Mouse (Mus musculus): ENCODE results near the gene Limd2. TPM values are rescaled to one million over a fixed set of nuclear protein-coding genes. Genes with fewer than 3 reads are reported as not detected.
A peak's percentile ranks its signal among the peaks of the same experiment; 100 is the strongest.
"Not testable (repeated sequence)": the region's sequence is repeated elsewhere in the genome, so short reads cannot be mapped to it uniquely, and the experiment has no call there.

The Limd2 gene
- polyA plus RNA-seq, 1 experiment from 2014 or later, result 250 TPM

DNA sequence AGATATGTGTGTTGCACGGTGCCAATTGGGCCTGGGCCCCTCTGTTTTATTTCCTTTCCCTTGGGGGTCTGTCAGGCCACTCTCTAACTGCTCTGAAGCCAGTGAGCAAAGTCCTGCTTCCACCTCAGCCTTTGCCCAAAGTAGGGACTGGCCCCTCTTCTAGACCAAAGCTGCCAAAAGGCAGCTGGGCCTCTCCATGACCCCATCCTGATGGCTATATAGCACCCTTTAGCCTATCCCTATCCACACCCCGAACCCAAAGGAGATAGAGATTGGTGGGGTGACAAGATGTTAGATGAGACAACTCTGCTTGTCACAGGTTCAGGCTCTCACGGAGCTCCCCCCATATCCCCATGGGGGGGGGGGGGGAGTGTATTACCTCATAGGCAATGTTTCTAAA lies 4.9 kb downstream of the Limd2 start:
- Histone ChIP-seq H3K9me3 (replicated peaks) (no peaks in the 10 kb centered on the region), H3K27ac (replicated peaks) (peak overlapping the region; percentile 58; the same call in 1 of the 2 replicates)
- WGBS, result 41% methylated on average over 3 of the region's 3 CpGs

DNA sequence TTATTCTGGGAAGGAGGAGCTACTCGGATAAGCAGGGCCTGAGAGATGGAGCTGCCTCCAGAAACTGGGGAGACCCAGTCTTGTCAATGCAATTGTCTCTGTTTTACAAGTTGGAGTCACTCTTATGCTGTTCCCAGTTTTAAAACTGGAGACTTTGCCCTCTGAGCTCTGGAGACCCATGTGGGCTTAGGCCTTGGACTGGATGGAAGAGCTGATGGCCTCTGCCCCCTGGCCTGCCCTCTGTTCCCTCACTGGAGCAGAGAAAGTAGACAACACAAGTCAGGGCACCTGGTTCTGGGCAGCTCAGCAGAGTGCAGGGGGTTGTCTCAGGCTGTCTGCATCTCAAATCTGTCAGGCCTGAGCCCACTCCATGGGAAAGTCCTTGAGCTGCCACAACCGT lies 5.9 kb downstream of the Limd2 start:
- Histone ChIP-seq H3K4me3 (replicated peaks) (no peak overlapping the region), H3K4me1 (peaks cover 33% of the 10 kb centered on the region), H3K27me3 (no peaks in the 10 kb centered on the region), H3K9ac (no peak overlapping the region), H3K9me3 (replicated peaks) (no peaks in the 10 kb centered on the region), H3K4me2 (replicated peaks) (no peak overlapping the region), H3K36me3 (peaks cover 82% of the 10 kb centered on the region), H3K27ac (replicated peaks) (no peak overlapping the region; the same call in 1 of the 2 replicates)
- no peak for ATAC-seq (ENCODE audit: insufficient number of reproducible peaks, low FRiP score, low TSS enrichment, low read depth)
- WGBS, result 65% methylated on average over 2 of the region's 2 CpGs

More for the DNA sequence above, 4.9 kb downstream of the Limd2 start:
- H3K4me2 ChIP-seq (replicated peaks), result no peak overlapping the region
- H3K27me3 ChIP-seq, result no peaks in the 10 kb centered on the region
- H3K4me3 ChIP-seq (replicated peaks), result no peak overlapping the region
- peaks cover 72% of the 10 kb centered on the region for H3K36me3 ChIP-seq
- no peak for ATAC-seq (ENCODE audit: insufficient number of reproducible peaks, low FRiP score, low TSS enrichment, low read depth)
- peaks cover 35% of the 10 kb centered on the region for H3K4me1 ChIP-seq
- H3K9ac ChIP-seq, result no peak overlapping the region

DNA sequence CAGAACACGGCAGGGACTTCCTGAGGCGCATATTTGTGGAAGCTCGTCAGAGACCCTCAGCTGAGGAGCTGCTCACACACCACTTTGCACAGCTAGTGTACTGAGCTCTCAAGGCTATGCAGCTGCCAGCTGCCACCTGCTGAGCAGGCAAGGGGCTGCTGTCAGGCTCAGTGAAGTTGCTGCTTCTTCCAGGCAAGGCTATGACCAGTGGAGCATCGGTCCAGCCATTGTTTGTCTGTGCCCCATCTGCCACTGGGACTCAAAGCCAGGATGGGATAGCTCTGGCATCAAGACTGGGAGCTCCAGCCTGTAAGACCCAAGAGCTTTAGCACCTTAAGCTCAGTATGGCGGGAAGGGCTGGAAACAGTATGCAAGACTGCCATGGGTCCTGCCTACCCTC lies 6.6 kb downstream of the Limd2 start:
- no peak for ATAC-seq (ENCODE audit: insufficient number of reproducible peaks, low FRiP score, low TSS enrichment, low read depth)
- Histone ChIP-seq H3K9me3 (replicated peaks) (no peaks in the 10 kb centered on the region), H3K27ac (replicated peaks) (0 out of 2 replicates have a peak overlapping the region, but pooled peaks have one; percentile 4), H3K4me3 (replicated peaks) (no peak overlapping the region), H3K27me3 (no peaks in the 10 kb centered on the region), H3K9ac (no peak overlapping the region), H3K36me3 (peaks cover 88% of the 10 kb centered on the region), H3K4me1 (peaks cover 27% of the 10 kb centered on the region), H3K4me2 (replicated peaks) (no peak overlapping the region)
- WGBS, result 68% methylated on average over 5 of the region's 5 CpGs

DNA sequence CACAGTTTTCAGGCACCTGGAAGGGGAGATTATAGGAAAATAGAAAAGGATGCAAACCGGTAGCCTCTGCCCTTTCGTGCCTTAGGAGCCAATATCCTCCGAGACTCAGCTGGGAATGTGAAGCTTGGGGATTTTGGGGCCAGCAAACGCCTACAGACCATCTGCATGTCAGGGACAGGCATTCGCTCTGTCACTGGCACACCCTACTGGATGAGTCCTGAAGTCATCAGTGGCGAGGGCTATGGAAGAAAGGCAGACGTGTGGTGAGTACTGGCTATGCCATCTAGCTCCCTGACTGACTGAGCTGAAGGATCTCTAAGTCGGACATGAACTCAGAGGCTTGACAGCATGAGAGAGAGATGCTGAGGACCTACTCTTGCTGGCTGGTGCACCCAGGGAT lies 8.5 kb downstream of the Limd2 start:
- Histone ChIP-seq H3K36me3 (peaks cover 92% of the 10 kb centered on the region), H3K9ac (no peak overlapping the region), H3K4me1 (peaks cover 10% of the 10 kb centered on the region), H3K9me3 (replicated peaks) (no peaks in the 10 kb centered on the region), H3K27ac (replicated peaks) (no peak overlapping the region), H3K27me3 (no peaks in the 10 kb centered on the region), H3K4me3 (replicated peaks) (no peak overlapping the region), H3K4me2 (replicated peaks) (no peak overlapping the region)
- ATAC-seq (ENCODE audit: insufficient number of reproducible peaks, low FRiP score, low TSS enrichment, low read depth), result no peak
- WGBS, result 76% methylated on average over 8 of the region's 8 CpGs

DNA sequence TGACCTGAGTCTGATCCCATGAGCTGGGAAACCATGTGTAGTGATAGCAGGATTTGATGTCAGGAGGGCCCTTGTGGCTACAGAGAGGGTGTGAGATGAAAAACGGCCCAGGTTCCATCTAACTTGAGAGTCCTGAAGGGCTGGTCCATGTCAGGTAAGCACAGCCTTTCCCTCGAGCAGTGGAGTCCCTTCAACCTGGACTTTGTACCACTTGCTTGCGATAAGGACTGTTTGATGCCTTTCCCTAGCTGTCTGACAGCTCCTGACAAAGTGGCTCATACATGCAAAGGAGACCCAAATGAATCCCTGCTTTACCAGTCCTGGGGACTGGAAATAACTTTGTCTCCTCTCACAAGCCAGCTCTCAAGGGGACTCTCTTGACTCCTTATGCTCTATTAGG lies 9.4 kb downstream of the Limd2 start:
- no peak for ATAC-seq (ENCODE audit: insufficient number of reproducible peaks, low FRiP score, low TSS enrichment, low read depth)
- Histone ChIP-seq H3K4me3 (replicated peaks) (no peak overlapping the region), H3K4me1 (peaks cover 1% of the 10 kb centered on the region), H3K27ac (replicated peaks) (no peak overlapping the region), H3K4me2 (replicated peaks) (no peak overlapping the region), H3K9me3 (replicated peaks) (no peaks in the 10 kb centered on the region), H3K9ac (no peak overlapping the region), H3K36me3 (peaks cover 90% of the 10 kb centered on the region), H3K27me3 (no peaks in the 10 kb centered on the region)
- WGBS, result 89% methylated on average over 3 of the region's 3 CpGs

DNA sequence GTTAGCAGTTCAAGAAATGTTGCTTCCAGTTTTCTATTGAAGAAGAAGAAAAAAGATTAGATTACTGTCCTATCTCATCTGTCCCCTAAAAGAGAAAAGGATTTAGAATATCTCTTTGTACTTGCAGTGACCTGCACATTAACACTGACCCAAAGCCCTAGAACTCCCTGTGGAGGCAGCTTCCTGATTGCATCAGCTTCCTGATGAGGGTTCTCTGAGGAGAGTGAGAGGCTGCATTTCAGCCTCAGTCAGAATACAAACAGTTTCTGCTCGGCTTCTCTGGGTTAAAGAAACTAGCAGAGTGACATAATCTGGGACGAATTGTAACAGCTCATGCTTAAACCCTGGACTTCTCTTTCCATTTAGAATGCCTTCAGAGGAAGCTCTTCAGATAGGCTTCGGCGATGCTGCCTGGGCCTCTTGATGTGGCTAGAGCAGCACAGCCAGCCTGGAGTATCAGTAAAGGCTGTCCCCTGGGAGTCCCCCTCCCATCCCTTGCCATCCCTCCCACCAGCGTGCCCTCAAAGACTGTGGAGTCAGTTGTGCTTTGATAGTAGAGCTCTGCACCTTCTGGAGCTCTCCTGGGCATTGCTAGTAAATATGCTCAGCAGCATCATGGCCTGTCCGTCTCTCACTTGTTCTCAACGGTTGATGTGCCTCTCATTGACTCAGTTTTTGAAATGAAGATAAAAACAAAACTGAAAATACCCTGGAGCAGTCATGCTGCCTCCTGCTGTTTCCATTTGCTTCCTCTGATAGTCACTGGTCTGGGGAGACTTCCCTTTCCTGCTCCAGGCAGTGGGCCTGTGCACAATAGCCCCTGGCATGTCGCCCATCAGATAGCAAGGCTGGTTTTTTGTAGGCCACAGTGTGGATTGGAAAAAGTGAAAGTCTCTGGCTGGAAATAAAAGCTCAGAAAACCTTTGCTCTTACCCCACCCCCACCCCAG lies 25.8 kb downstream of the Limd2 start:
- Histone ChIP-seq H3K4me1 (no peaks in the 10 kb centered on the region; the same call in 1 of the 2 replicates), H3K36me3 (peaks cover 35% of the 10 kb centered on the region), H3K27me3 (no peaks in the 10 kb centered on the region), H3K9me3 (replicated peaks) (no peaks in the 10 kb centered on the region), H3K9ac (no peak overlapping the region), H3K27ac (replicated peaks) (peak overlapping the region; percentile 56), H3K4me3 (replicated peaks) (no peak overlapping the region), H3K4me2 (replicated peaks) (0 out of 2 replicates have a peak overlapping the region, but pooled peaks have one; percentile 7)
- ATAC-seq (ENCODE audit: insufficient number of reproducible peaks, low FRiP score, low TSS enrichment, low read depth), result 0 out of 2 replicates have a peak, but pooled peaks have one; percentile 39
- 37% methylated on average over 8 of the region's 8 CpGs for WGBS

DNA sequence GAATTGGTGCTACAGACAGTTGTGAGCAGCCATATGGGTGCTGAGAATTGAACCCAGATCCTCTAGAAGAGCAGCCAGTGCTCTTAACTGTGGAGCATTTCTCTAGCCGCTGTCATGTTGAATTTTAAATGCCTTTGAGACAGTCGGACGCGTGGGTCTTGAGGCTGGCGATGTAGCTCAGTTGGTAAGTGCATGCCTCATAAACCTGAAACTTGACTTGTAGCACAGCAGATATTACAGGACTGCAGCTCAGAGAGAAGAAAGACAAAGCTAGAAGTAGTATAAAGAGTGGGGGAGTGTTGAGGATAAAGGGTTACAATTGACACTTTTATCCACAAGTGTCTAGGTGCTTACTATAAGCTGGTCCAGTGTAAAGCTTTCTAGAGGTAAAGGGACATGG lies 28.1 kb downstream of the Limd2 start:
- no peak overlapping the region for H3K4me3 ChIP-seq (replicated peaks)
- no peak overlapping the region for H3K27ac ChIP-seq (replicated peaks)
- ATAC-seq (ENCODE audit: insufficient number of reproducible peaks, low FRiP score, low TSS enrichment, low read depth), result no peak
- no peak overlapping the region for H3K4me2 ChIP-seq (replicated peaks)
- H3K9me3 ChIP-seq (replicated peaks), result no peaks in the 10 kb centered on the region
- peaks cover 51% of the 10 kb centered on the region for H3K36me3 ChIP-seq
- H3K4me1 ChIP-seq, result no peaks in the 10 kb centered on the region; the same call in 1 of the 2 replicates
- 89% methylated on average over 5 of the region's 5 CpGs for WGBS
- H3K27me3 ChIP-seq, result no peaks in the 10 kb centered on the region
- H3K9ac ChIP-seq, result no peak overlapping the region

DNA sequence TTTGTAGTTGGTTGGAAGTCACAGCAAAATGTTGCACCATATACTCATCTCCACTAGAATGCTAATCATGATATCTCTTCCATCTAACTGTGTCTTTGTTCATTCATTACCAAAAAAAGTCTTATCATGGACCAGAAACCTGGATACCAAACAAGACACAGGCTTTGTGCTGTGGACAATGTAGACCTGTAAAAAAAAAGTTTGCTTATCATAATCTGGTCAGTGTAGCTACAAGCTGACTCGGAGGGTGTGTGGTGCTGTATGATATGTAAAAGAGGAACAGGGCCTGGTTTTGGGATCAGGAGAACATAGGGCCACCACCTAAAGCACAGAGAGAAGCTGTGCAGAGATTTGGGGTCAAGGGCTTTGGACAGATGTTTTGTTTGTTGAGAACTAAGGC lies 31.2 kb downstream of the Limd2 start:
- Histone ChIP-seq H3K9me3 (replicated peaks) (no peaks in the 10 kb centered on the region), H3K4me1 (no peaks in the 10 kb centered on the region), H3K27me3 (no peaks in the 10 kb centered on the region), H3K36me3 (peaks cover 43% of the 10 kb centered on the region), H3K27ac (replicated peaks) (no peak overlapping the region), H3K4me2 (replicated peaks) (no peak overlapping the region), H3K4me3 (replicated peaks) (no peak overlapping the region), H3K9ac (no peak overlapping the region)
- WGBS, result 89% methylated on average over 1 of the region's 1 CpGs
- no peak for ATAC-seq (ENCODE audit: insufficient number of reproducible peaks, low FRiP score, low TSS enrichment, low read depth)

DNA sequence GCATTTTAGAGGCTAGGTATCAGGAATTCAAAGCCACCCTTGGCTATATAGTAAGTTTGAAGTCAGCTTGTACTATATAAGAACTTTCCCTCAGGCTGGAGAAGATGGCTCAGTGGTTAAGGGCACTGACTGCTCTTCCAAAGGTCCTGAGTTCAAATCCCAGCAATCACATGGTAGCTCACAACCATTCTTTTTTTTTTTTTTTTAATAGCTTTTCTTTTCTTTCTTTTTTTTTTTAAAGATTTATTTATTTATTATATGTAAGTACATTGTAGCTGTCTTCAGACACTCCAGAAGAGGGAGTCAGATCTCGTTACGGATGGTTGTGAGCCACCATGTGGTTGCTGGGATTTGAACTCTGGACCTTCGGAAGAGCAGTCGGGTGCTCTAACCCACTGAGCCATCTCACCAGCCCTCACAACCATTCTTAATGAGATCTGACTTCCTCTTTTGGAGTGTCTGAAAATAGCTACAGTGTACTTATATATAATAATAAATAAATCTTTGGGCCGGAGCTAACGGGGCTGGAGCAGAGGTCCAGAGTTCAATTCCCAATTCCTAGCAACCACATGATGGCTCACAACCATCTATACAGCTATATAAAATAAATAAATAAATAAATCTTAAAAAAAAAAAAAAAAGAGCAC lies 33.8 kb downstream of the Limd2 start:
- not testable (repeated sequence) for H3K4me3 ChIP-seq (replicated peaks); H3K27ac ChIP-seq (replicated peaks); H3K9ac ChIP-seq; H3K9me3 ChIP-seq (replicated peaks); H3K4me2 ChIP-seq (replicated peaks); H3K4me1 ChIP-seq; ATAC-seq (ENCODE audit: insufficient number of reproducible peaks, low FRiP score, low TSS enrichment, low read depth); H3K27me3 ChIP-seq
- WGBS, result 97% methylated on average over 5 of the region's 6 CpGs
- peaks cover 58% of the 10 kb centered on the region for H3K36me3 ChIP-seq

DNA sequence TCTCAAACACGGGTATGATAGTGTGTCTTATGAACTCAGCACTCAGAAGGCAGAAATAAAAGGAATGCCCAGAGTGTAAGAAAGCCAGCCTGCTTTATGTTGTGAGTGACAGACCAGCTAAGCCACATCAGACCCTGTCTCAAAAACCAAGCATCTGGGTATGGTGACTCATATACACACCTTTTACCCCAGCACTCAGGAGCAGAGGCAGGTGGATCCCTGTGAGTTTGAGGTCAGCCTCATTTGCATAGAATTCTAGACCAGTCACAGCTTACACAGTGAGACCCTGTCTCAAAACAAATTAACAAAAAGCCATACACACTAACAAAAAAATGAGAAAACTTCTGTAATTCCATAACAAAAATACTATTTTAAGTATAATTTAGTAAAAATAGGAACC lies 34.8 kb downstream of the Limd2 start:
- Histone ChIP-seq H3K9me3 (replicated peaks) (no peaks in the 10 kb centered on the region), H3K4me1 (no peaks in the 10 kb centered on the region), H3K27ac (replicated peaks) (no peak overlapping the region), H3K4me2 (replicated peaks) (no peak overlapping the region), H3K9ac (no peak overlapping the region), H3K36me3 (peaks cover 67% of the 10 kb centered on the region), H3K4me3 (replicated peaks) (no peak overlapping the region), H3K27me3 (no peaks in the 10 kb centered on the region)
- WGBS, result 80% methylated on average over 1 of the region's 1 CpGs
- no peak for ATAC-seq (ENCODE audit: insufficient number of reproducible peaks, low FRiP score, low TSS enrichment, low read depth)

DNA sequence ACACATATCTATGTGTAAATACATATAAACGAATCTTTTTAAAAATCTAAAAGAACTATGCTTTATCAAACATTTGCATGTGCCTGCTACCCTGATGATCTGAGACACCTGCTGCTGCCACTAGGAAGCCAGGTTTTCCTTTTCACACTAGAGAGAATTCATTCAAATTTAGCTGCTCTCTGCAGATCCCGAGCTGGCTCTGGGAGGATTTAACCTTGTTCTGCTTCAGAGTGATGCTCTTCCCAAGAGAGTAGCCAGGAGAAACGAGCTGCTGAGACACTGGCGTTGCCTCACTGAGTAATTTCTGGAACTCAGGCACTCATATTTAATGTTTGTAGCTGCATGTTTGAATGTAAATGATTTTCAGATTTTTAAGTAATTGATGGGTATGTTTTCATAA lies 35.9 kb downstream of the Limd2 start:
- Histone ChIP-seq H3K27me3 (no peaks in the 10 kb centered on the region), H3K27ac (replicated peaks) (no peak overlapping the region), H3K36me3 (peaks cover 62% of the 10 kb centered on the region), H3K4me3 (replicated peaks) (no peak overlapping the region), H3K4me1 (no peaks in the 10 kb centered on the region), H3K4me2 (replicated peaks) (no peak overlapping the region), H3K9me3 (replicated peaks) (no peaks in the 10 kb centered on the region), H3K9ac (no peak overlapping the region)
- 71% methylated on average over 4 of the region's 4 CpGs for WGBS
- ATAC-seq (ENCODE audit: insufficient number of reproducible peaks, low FRiP score, low TSS enrichment, low read depth), result no peak
